Mouse (Mus musculus) heart, embryonic 16.5 days (tissue): ENCODE measurements at regions not wholly inside any gene's neighbourhood (a gene's known extent, or its start where the extent isn't known, plus 50 kb on each side); places are given as distances from the start of the nearest gene placed in this dataset.
A peak's percentile ranks its signal among the peaks of the same experiment; 100 is the strongest.

Source experiments
- ATAC-seq: fragments of 200-750 bp; cut with Nextera tagmentation; replicated peaks from 2 replicates; pipeline ENCODE4 v1.8.0; 2017; ENCODE audit warnings: moderate number of reproducible peaks; ENCODE audit not compliant: insufficient read depth, low FRiP score; ENCODE audit errors: extremely low read depth
- H3K27ac ChIP-seq: fragments of 300-500 bp; sonication (generic); 2 replicates; pipeline ENCODE4 v1.5.1; 2014; ENCODE audit warnings: mild to moderate bottlenecking, low read length, control low read depth, moderate library complexity
- H3K27me3 ChIP-seq: fragments of 300-500 bp; sonication (generic); 2 replicates; pipeline ENCODE4 v1.6.1; 2014; ENCODE audit warnings: low read length, mixed read lengths; ENCODE audit not compliant: control insufficient read depth, insufficient read depth
- H3K36me3 ChIP-seq: fragments of 300-500 bp; sonication (generic); 2 replicates; pipeline ENCODE4 v1.6.1; 2014; ENCODE audit not compliant: control insufficient read depth, insufficient read depth
- H3K4me1 ChIP-seq: fragments of 300-500 bp; sonication (generic); 2 replicates; pipeline ENCODE4 v1.6.1; 2014; ENCODE audit warnings: low read length, mixed read lengths; ENCODE audit not compliant: control insufficient read depth, insufficient read depth
- H3K4me2 ChIP-seq: fragments of 300-500 bp; sonication (generic); 2 replicates; pipeline ENCODE4 v1.6.1; 2014; ENCODE audit warnings: low read depth, mild to moderate bottlenecking, control low read depth, low read length
- H3K4me3 ChIP-seq: fragments of 300-500 bp; sonication (generic); 2 replicates; pipeline ENCODE4 v1.5.1; 2014; ENCODE audit warnings: mild to moderate bottlenecking, control low read depth, low read length
- H3K9ac ChIP-seq: fragments of 300-500 bp; sonication (generic); 2 replicates; pipeline ENCODE4 v1.6.1; 2014; ENCODE audit warnings: low read length, control low read depth
- H3K9me3 ChIP-seq: fragments of 300-500 bp; sonication (generic); replicated peaks from 2 replicates; pipeline ENCODE4 v1.6.1; 2016; ENCODE audit warnings: low read length; ENCODE audit not compliant: control insufficient read depth
- WGBS: fragments of 180-500 bp; shearing (Covaris S2); extraction: QIAGEN DNeasy Blood & Tissue Kit; methylation state at CpG from one replicate; pipeline ENCODE4 v1.1.7; 2014; 5-methylcytosine and 5-hydroxymethylcytosine counted together

GRCm38 (mm10) chr16:95647854-95648253 lies 54.0 kb upstream of the Ets2 start:
- 13% methylated on average over 13 of the region's 13 CpGs for WGBS
- ATAC-seq, result peak; percentile 63
- H3K4me3 ChIP-seq, result no peak overlapping the region

GRCm38 (mm10) chr16:95642784-95643590 lies 56.6 kb upstream of the Erg start:
- H3K4me2 ChIP-seq, result no peak overlapping the region
- no peaks in the 10 kb centered on the region for H3K9me3 ChIP-seq
- no peak for ATAC-seq
- no peak overlapping the region for H3K27ac ChIP-seq
- 80% methylated on average over 15 of the region's 15 CpGs for WGBS
- no peak overlapping the region for H3K4me3 ChIP-seq
- no peaks in the 10 kb centered on the region for H3K36me3 ChIP-seq
- H3K27me3 ChIP-seq, result no peaks in the 10 kb centered on the region
- no peak overlapping the region for H3K9ac ChIP-seq
- no peaks in the 10 kb centered on the region for H3K4me1 ChIP-seq

More at GRCm38 (mm10) chr16:95647854-95648253, 54.0 kb upstream of the Ets2 start:
- Histone ChIP-seq H3K27ac (no peak overlapping the region), H3K4me1 (no peaks in the 10 kb centered on the region), H3K4me2 (no peak overlapping the region), H3K36me3 (no peaks in the 10 kb centered on the region), H3K9me3 (no peaks in the 10 kb centered on the region), H3K27me3 (no peaks in the 10 kb centered on the region), H3K9ac (no peak overlapping the region)

- H3K4me2 ChIP-seq, result no peak overlapping the region
- H3K9me3 ChIP-seq, result no peaks in the 10 kb centered on the region
- no peaks in the 10 kb centered on the region for H3K4me1 ChIP-seq
- H3K4me3 ChIP-seq, result no peak overlapping the region
- WGBS, result 88% methylated on average over 3 of the region's 3 CpGs
- no peak overlapping the region for H3K9ac ChIP-seq
- H3K27me3 ChIP-seq, result no peaks in the 10 kb centered on the region
- no peaks in the 10 kb centered on the region for H3K36me3 ChIP-seq
- no peak for ATAC-seq
- H3K27ac ChIP-seq, result no peak overlapping the region
These were observed 54.3 kb upstream of the Erg start for GRCm38 (mm10) chr16:95640670-95641069.

- Histone ChIP-seq H3K27me3 (no peaks in the 10 kb centered on the region), H3K4me3 (no peak overlapping the region), H3K36me3 (no peaks in the 10 kb centered on the region), H3K4me2 (no peak overlapping the region), H3K9me3 (no peaks in the 10 kb centered on the region), H3K9ac (no peak overlapping the region), H3K4me1 (no peaks in the 10 kb centered on the region), H3K27ac (no peak overlapping the region)
- no peak for ATAC-seq
- 83% methylated on average over 3 of the region's 3 CpGs for WGBS
These were observed 53.3 kb upstream of the Erg start for GRCm38 (mm10) chr16:95639677-95640076.

GRCm38 (mm10) chr16:95637850-95638249 lies 51.5 kb upstream of the Erg start:
- no peaks in the 10 kb centered on the region for H3K36me3 ChIP-seq
- no peak overlapping the region for H3K4me2 ChIP-seq
- H3K9ac ChIP-seq, result no peak overlapping the region
- no peak for ATAC-seq
- WGBS, result 54% methylated on average over 7 of the region's 7 CpGs
- no peaks in the 10 kb centered on the region for H3K9me3 ChIP-seq
- H3K4me3 ChIP-seq, result no peak overlapping the region
- no peaks in the 10 kb centered on the region for H3K27me3 ChIP-seq
- H3K4me1 ChIP-seq, result no peaks in the 10 kb centered on the region
- H3K27ac ChIP-seq, result no peak overlapping the region

GRCm38 (mm10) chr16:95636615-95637014 lies 50.2 kb upstream of the Erg start:
- no peak overlapping the region for H3K4me3 ChIP-seq
- no peak for ATAC-seq
- H3K27me3 ChIP-seq, result no peaks in the 10 kb centered on the region
- no peak overlapping the region for H3K9ac ChIP-seq
- H3K4me1 ChIP-seq, result no peaks in the 10 kb centered on the region
- WGBS, result 52% methylated on average over 7 of the region's 7 CpGs
- no peak overlapping the region for H3K27ac ChIP-seq
- H3K4me2 ChIP-seq, result no peak overlapping the region
- H3K9me3 ChIP-seq, result no peaks in the 10 kb centered on the region
- H3K36me3 ChIP-seq, result no peaks in the 10 kb centered on the region
